Mouse (Mus musculus) heart, embryonic 11.5 days (tissue): ENCODE results near the gene Sema4d. TPM values are rescaled to one million over a fixed set of nuclear protein-coding genes. Genes with fewer than 3 reads are reported as not detected.
A peak's percentile ranks its signal among the peaks of the same experiment; 100 is the strongest.

Experiments
- ATAC-seq: fragments of 200-750 bp; cut with Nextera tagmentation; replicated peaks from 2 replicates; pipeline ENCODE4 v1.8.0; 2017; ENCODE audit warnings: moderate library complexity; ENCODE audit not compliant: insufficient number of reproducible peaks, low FRiP score, low TSS enrichment
- H3K27ac ChIP-seq: fragments of 300-500 bp; sonication (generic); 2 replicates; pipeline ENCODE4 v1.5.1; 2014; ENCODE audit warnings: mild to moderate bottlenecking, low read depth, low read length
- H3K27me3 ChIP-seq: fragments of 300-500 bp; sonication (generic); 2 replicates; pipeline ENCODE4 v1.6.1; 2014; ENCODE audit warnings: mild to moderate bottlenecking, low read length, mixed read lengths; ENCODE audit not compliant: control insufficient read depth, insufficient read depth
- H3K36me3 ChIP-seq: fragments of 300-500 bp; sonication (generic); 2 replicates; pipeline ENCODE4 v1.6.1; 2014; ENCODE audit warnings: mild to moderate bottlenecking, low read length, moderate library complexity, mixed read lengths; ENCODE audit not compliant: control insufficient read depth, insufficient read depth
- H3K4me1 ChIP-seq: fragments of 300-500 bp; sonication (generic); 2 replicates; pipeline ENCODE4 v1.6.1; 2014; ENCODE audit warnings: low read length; ENCODE audit not compliant: control insufficient read depth, insufficient read depth
- H3K4me2 ChIP-seq: fragments of 300-500 bp; sonication (generic); 2 replicates; pipeline ENCODE4 v1.6.1; 2014; ENCODE audit warnings: mild to moderate bottlenecking, moderate library complexity
- H3K4me3 ChIP-seq: fragments of 300-500 bp; sonication (generic); 2 replicates; pipeline ENCODE4 v1.5.1; 2014; ENCODE audit warnings: low read depth, low read length
- H3K9ac ChIP-seq: fragments of 300-500 bp; sonication (generic); 2 replicates; pipeline ENCODE4 v1.6.1; 2014; ENCODE audit warnings: mild to moderate bottlenecking, low read depth, low read length, moderate library complexity
- H3K9me3 ChIP-seq: fragments of 300-500 bp; sonication (generic); replicated peaks from 2 replicates; pipeline ENCODE4 v1.6.1; 2016; ENCODE audit warnings: low read length; ENCODE audit not compliant: control insufficient read depth
- WGBS: fragments of 180-500 bp; shearing (Covaris S2); extraction: QIAGEN DNeasy Blood & Tissue Kit; methylation state at CpG from one replicate; pipeline ENCODE4 v1.1.7; 2014; ENCODE audit not compliant: insufficient replicate concordance; 5-methylcytosine and 5-hydroxymethylcytosine counted together
- polyA plus RNA-seq: library from polyadenylated mRNA; unstranded; fragments of >200 nt; fragmentation: Nextera tagmentation; extraction: Ambion mirVana; gene quantifications from 2 replicates; pipeline ENCODE4 v1.2.1, GENCODE M21; 2014

The Sema4d gene
- polyA plus RNA-seq, 1 experiment from 2014 or later, result 11.0 TPM

DNA sequence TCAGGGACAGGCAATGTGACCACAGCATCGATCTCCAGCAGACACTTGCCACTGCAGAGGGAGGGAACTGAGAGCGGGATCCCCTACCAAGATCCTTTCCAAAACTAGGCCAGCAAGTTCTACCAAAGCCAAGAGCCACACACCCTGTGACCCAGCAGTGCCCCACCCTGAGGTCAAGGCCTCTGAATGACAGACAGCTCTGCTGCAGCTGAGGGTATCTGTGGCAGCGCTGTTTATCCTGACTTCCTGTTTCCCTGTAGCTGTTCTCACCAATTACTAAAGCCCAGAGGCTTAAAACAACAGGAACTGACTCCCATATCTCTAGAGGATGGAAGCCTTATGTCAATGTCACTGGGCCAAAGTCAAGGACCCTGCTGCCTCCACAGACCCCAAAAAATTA is 37.0 kb downstream of the Sema4d start:
- Histone ChIP-seq H3K27me3 (no peaks in the 10 kb centered on the region), H3K4me2 (no peak overlapping the region), H3K27ac (peak overlapping the region; percentile 50; the same call in 1 of the 2 replicates), H3K4me1 (peaks cover 64% of the 10 kb centered on the region), H3K9me3 (no peaks in the 10 kb centered on the region), H3K4me3 (no peak overlapping the region), H3K36me3 (no peaks in the 10 kb centered on the region), H3K9ac (0 out of 2 replicates have a peak overlapping the region, but pooled peaks have one; percentile 1)
- no peak for ATAC-seq
- 46% methylated on average over 3 of the region's 3 CpGs for WGBS

DNA sequence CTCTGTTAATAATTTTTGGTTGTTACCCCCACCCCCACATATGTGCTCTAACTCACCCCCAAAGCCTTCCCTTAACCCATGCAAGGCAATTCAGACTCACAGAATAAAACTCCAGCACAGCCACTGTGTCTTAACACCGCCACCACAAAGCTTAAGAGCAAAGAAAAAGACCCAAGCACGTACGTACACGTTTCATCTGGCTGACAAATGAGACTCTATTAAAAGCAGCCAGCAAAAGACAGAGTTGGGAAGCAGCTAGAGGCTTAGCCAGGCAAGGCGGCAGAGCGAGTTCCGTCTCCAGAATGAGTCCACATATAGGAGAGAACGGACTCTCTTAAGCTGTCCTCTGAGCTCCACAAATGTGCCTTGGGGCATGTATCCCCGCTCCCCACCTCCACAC is 37.5 kb downstream of the Sema4d start:
- no peaks in the 10 kb centered on the region for H3K9me3 ChIP-seq
- no peak overlapping the region for H3K4me2 ChIP-seq
- no peaks in the 10 kb centered on the region for H3K27me3 ChIP-seq
- no peak for ATAC-seq
- H3K4me1 ChIP-seq, result peaks cover 58% of the 10 kb centered on the region
- no peak overlapping the region for H3K4me3 ChIP-seq
- peak overlapping the region; percentile 36; the same call in 1 of the 2 replicates for H3K27ac ChIP-seq
- 73% methylated on average over 9 of the region's 9 CpGs for WGBS
- H3K9ac ChIP-seq, result peak overlapping the region; percentile 16; the same call in 1 of the 2 replicates
- no peaks in the 10 kb centered on the region for H3K36me3 ChIP-seq

DNA sequence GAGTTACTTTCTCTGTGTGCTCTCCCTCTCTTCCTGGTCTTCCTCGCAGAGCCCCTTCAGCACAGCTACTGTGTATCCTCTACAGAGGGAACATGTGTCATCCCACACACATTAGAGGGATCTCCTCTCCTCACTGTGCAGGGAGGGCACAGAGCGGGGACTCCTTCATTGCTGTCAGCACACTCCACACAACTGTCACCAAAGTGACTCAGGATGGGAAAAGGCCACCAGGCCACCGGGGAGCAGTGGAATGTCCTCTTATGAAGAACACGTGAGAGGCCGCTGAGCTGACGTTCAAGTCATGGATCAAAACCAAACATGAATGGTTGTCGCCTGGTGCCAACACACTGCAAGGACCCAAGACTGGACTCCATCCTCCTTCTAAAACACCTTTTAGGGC is 38.0 kb downstream of the Sema4d start:
- no peak for ATAC-seq
- WGBS, result 71% methylated on average over 7 of the region's 7 CpGs
- no peak overlapping the region for H3K4me2 ChIP-seq
- no peaks in the 10 kb centered on the region for H3K36me3 ChIP-seq
- 0 out of 2 replicates have a peak overlapping the region, but pooled peaks have one; percentile 36 for H3K27ac ChIP-seq
- no peak overlapping the region for H3K4me3 ChIP-seq
- no peaks in the 10 kb centered on the region for H3K27me3 ChIP-seq
- peak overlapping the region; percentile 16; the same call in 1 of the 2 replicates for H3K9ac ChIP-seq
- peaks cover 57% of the 10 kb centered on the region for H3K4me1 ChIP-seq
- no peaks in the 10 kb centered on the region for H3K9me3 ChIP-seq

DNA sequence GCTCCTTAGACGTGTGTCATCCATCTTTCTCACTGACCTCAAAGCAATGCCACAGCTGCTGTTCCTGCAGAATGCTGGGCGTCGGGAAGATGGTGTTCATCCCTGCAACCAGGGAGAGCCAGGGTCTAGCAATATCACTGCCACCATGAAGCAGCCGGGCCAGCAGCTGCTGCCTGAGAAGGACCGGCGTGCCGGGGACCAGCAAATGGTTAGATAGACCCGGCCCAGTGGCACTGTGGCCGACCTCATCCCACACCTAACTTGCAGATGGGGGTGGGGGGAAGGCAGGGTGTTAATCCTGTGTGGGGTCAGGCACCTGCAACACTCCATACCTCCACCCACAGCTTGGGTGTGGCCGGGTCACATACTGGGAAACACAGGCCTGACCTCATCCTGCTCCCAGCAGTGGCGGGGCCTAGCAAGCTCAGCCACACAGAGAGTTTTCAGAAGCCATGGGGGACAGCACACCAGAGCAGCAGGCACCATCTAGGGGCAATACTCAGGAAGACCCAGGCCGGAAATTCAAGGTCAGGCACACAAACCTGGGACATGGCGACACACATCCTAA is 38.9 kb downstream of the Sema4d start:
- Histone ChIP-seq H3K27ac (no peak overlapping the region), H3K4me1 (peaks cover 61% of the 10 kb centered on the region), H3K9ac (no peak overlapping the region), H3K4me2 (no peak overlapping the region), H3K27me3 (no peaks in the 10 kb centered on the region), H3K4me3 (no peak overlapping the region), H3K36me3 (no peaks in the 10 kb centered on the region), H3K9me3 (no peaks in the 10 kb centered on the region)
- ATAC-seq, result no peak
- WGBS, result 76% methylated on average over 13 of the region's 13 CpGs

DNA sequence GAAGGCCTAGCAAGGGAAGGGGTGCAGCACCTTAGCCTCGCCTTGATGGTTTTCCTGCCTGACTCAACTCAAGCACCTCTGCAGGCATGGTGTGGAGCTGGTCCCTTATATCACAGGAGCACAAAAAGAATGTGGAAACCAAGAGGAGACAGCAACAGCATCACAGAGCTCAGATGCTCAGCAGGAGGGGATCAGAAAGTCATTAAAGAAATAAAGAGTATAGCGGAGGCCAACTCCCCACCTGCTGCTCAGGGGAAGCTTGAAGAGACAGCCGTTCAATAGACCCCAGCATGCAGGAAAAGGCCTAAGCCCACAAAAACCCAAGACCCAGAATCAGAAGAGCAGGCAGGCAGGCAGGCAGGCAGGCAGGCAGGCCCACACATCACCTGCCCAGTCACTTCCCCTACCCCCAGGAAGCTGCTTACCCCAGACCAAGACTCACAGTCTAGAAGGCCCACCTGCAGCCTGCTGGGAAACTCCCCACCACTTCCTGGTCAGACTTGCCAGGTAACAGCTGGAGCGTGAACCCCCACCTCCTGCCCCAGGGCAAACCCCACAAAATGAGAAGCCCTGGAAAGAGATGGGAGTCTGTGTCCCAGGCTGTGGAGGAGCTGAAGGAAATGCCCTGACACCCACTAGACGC is 39.6 kb downstream of the Sema4d start:
- no peak overlapping the region for H3K4me3 ChIP-seq
- no peaks in the 10 kb centered on the region for H3K27me3 ChIP-seq
- no peaks in the 10 kb centered on the region for H3K9me3 ChIP-seq
- WGBS, result 79% methylated on average over 5 of the region's 5 CpGs
- no peaks in the 10 kb centered on the region for H3K36me3 ChIP-seq
- ATAC-seq, result no peak
- H3K27ac ChIP-seq, result peak overlapping the region; percentile 59; the same call in 1 of the 2 replicates
- 0 out of 2 replicates have a peak overlapping the region, but pooled peaks have one; percentile 10 for H3K9ac ChIP-seq
- peaks cover 61% of the 10 kb centered on the region for H3K4me1 ChIP-seq
- no peak overlapping the region for H3K4me2 ChIP-seq

DNA sequence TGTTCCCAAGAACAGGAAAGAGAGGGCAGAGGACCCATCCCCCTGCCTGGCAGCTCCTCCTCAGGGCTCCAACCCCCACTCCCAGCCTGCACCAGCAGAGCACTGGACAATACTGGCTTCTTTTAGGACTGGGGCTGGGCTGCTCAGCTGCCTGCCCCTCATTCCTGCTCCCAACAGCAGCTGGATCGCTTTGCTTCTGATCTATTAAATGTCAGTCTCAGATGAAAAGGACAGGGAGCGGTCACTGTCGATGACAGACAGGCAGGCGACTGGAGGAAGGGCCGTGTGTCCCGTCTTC is 40.4 kb downstream of the Sema4d start:
- H3K36me3 ChIP-seq, result no peaks in the 10 kb centered on the region
- peak overlapping the region; percentile 10; the same call in 1 of the 2 replicates for H3K4me2 ChIP-seq
- no peaks in the 10 kb centered on the region for H3K9me3 ChIP-seq
- 0 out of 2 replicates have a peak overlapping the region, but pooled peaks have one; percentile 34 for H3K9ac ChIP-seq
- H3K27me3 ChIP-seq, result no peaks in the 10 kb centered on the region
- H3K4me1 ChIP-seq, result peaks cover 60% of the 10 kb centered on the region
- ATAC-seq, result no peak
- no peak overlapping the region for H3K4me3 ChIP-seq
- 31% methylated on average over 6 of the region's 6 CpGs for WGBS
- peak overlapping the region; percentile 59 for H3K27ac ChIP-seq

DNA sequence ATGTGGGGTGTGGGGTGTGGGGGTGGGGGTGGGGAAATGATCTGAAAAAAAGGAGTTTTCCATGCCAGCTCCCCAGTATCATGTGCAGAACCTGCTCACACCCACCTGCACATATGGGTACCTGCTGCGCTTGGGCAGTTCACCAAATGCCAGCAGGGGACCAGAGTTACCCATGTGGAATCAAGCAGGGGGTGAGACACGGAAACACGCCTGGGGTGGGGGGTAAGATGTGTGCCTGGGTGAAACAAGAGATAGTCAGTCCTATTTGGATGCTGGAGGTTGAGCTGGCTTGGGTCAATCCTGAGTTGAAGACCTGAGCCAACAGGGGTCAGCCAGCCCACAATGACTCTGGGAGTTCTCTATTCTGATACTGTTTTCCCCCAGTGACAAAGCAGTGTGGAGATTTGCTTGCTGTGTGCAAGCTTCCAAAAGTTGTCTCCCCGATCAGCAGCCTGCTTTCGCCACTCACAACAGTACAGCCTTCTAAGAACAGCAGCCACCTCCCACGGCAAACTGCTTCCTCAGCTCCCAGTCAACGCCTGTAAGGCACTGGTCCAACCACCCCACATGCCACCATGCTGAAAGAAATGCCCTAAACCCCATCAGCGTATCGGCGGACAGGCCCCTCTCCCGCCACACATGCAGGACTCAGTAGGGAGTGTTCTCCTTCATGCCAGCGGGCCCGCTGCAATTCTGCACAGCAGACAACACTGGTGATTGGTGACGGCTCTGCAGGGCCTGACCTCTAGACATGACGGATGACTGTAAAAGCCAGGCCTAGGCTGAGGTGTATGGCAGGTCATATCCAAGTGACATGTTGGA is 41.0 kb downstream of the Sema4d start:
- Histone ChIP-seq H3K9me3 (no peaks in the 10 kb centered on the region), H3K36me3 (no peaks in the 10 kb centered on the region), H3K4me3 (no peak overlapping the region), H3K27ac (peak overlapping the region; percentile 59), H3K27me3 (no peaks in the 10 kb centered on the region), H3K4me1 (peaks cover 60% of the 10 kb centered on the region), H3K4me2 (no peak overlapping the region; the same call in 1 of the 2 replicates), H3K9ac (peak overlapping the region; percentile 34)
- WGBS, result 56% methylated on average over 15 of the region's 15 CpGs
- no peak for ATAC-seq

DNA sequence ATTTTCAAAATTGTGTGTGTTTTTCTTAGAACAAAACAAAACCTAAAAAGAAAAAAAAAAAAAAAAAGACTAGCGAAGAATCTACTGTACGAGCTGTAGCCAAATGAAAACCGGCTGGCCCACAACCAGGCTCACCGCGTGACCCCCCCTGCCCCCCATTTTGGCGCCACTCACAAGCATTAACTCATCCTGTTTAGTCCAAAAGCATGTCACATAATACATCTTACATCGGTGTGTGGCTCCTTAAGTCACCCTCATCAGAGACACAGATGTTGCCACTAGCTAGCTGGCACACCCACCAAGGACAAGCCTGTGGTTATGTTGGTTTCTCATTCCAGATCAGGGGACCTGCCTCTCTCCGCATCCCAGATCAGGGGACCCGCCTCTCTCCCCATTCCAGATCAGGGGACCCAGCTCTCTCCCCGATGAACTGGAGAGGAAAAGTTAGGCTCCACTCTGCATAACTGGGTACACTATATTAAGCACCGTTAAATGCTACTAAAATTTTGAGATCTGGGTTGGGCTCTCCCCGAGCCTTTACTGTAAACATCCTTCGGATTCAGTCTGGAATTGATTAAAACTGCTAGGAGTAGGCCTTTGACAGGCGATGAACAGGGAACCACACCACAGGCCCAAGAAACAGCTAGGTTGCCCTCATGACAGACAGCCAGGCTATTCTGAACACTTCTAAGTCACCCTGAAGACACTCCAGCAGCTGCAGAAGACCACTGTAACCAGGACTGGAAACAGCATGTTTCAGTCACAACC is 43.8 kb downstream of the Sema4d start:
- H3K4me3 ChIP-seq, result no peak overlapping the region
- no peaks in the 10 kb centered on the region for H3K27me3 ChIP-seq
- H3K4me1 ChIP-seq, result peaks cover 44% of the 10 kb centered on the region
- H3K27ac ChIP-seq, result no peak overlapping the region
- H3K9ac ChIP-seq, result no peak overlapping the region
- no peaks in the 10 kb centered on the region for H3K9me3 ChIP-seq
- 76% methylated on average over 14 of the region's 14 CpGs for WGBS
- no peak for ATAC-seq
- no peak overlapping the region for H3K4me2 ChIP-seq
- no peaks in the 10 kb centered on the region for H3K36me3 ChIP-seq
